ENCODE assay signal across 16 mouse cellular contexts in genomic region chr5:35147963-35148767, GRCm38 (mm10). TPM values are rescaled to one million over a fixed set of nuclear protein-coding genes. Genes with fewer than 3 reads are reported as not detected.
DNase-seq lines count a peak whose midpoint lies in the region; ATAC-seq lines count a peak whose summit lies in the region.
"Had no signal": no experiment of that assay in that cellular context is flagged by ENCODE, and none has a peak within 500 bp of the region (broad histone marks: within the 10 kb centered on the region; RNA-seq: fewer than 3 reads in every experiment).

No protein-coding gene starts in this region.

- H3K9ac ChIP-seq in midbrain, embryonic 14.5 days (replicated peaks; ENCODE audit: low read length): no peak overlapping the region
- H3K9ac ChIP-seq in midbrain, embryonic 11.5 days (ENCODE audit: low read length): no peak overlapping the region
- H3K9ac ChIP-seq in hindbrain, embryonic 14.5 days: no peak overlapping the region
- H3K9ac ChIP-seq: embryonic facial prominence, embryonic 12.5 days; heart, embryonic 12.5 days; intestine, embryonic 15.5 days; kidney, embryonic 15.5 days; midbrain, embryonic 15.5 days had no signal

- ATAC-seq in cerebellum, adult (ENCODE audit: insufficient number of reproducible peaks, low FRiP score, low TSS enrichment): no peak
- ATAC-seq in midbrain, embryonic 14.5 days (ENCODE audit: low FRiP score, low TSS enrichment): no peak
- ATAC-seq in midbrain, embryonic 11.5 days (ENCODE audit: low FRiP score): no peak
- ATAC-seq in hindbrain, embryonic 14.5 days (ENCODE audit: low FRiP score): peak; percentile 56; the same call in 1 of the 2 replicates
- ATAC-seq: CD4-positive, CD25-positive, alpha-beta regulatory T cell, adult 4 months; midbrain, embryonic 15.5 days had no signal

- no peaks in the 10 kb centered on the region for H3K27me3 ChIP-seq in midbrain, embryonic 14.5 days (ENCODE audit: control insufficient read depth, insufficient read depth, low read length)
- no peaks in the 10 kb centered on the region for H3K27me3 ChIP-seq in midbrain, embryonic 11.5 days (ENCODE audit: control insufficient read depth, insufficient read depth, low read length)
- no peaks in the 10 kb centered on the region for H3K27me3 ChIP-seq in hindbrain, embryonic 14.5 days (ENCODE audit: control insufficient read depth, insufficient read depth, low read length)
- H3K27me3 ChIP-seq: heart, embryonic 12.5 days; intestine, embryonic 15.5 days; kidney, embryonic 15.5 days; midbrain, embryonic 15.5 days had no signal

- DNase-seq in cerebellum, adult 11 months: peak; percentile 67
- DNase-seq in midbrain, embryonic 14.5 days: peak; percentile 40
- no peak for DNase-seq in midbrain, embryonic 11.5 days (ENCODE audit: low spot score, missing footprints)
- DNase-seq in cerebellum, postnatal 10 days: peak; percentile 98
- DNase-seq in hindbrain, embryonic 14.5 days (ENCODE audit: low spot score): peak; percentile 51
- DNase-seq in thymus, postnatal 0 days (ENCODE audit: low spot score): no peak
- DNase-seq in frontal cortex, postnatal 36 days (ENCODE audit: low spot score in 2 of 2): no peak
- DNase-seq: lung, adult 2 months had no signal

- no peaks in the 10 kb centered on the region for H3K36me3 ChIP-seq in midbrain, embryonic 14.5 days (ENCODE audit: control insufficient read depth, insufficient read depth, low read length)
- H3K36me3 ChIP-seq in midbrain, embryonic 11.5 days (ENCODE audit: control insufficient read depth, insufficient read depth, low read length): no peaks in the 10 kb centered on the region
- H3K36me3 ChIP-seq in hindbrain, embryonic 14.5 days (replicated peaks; ENCODE audit: control insufficient read depth, insufficient read depth): no peaks in the 10 kb centered on the region
- H3K36me3 ChIP-seq: embryonic facial prominence, embryonic 12.5 days; G1E; heart, embryonic 12.5 days; intestine, embryonic 15.5 days; kidney, embryonic 15.5 days; midbrain, embryonic 15.5 days had no signal

- no peaks in the 10 kb centered on the region for H3K4me1 ChIP-seq in midbrain, embryonic 14.5 days (ENCODE audit: control insufficient read depth, insufficient read depth, low read length)
- H3K4me1 ChIP-seq in midbrain, embryonic 11.5 days (ENCODE audit: control insufficient read depth, insufficient read depth, low read length): no peaks in the 10 kb centered on the region; the same call in 1 of the 2 replicates
- 0 out of 2 replicates have a peak, but pooled peaks cover 9% of the 10 kb centered on the region for H3K4me1 ChIP-seq in hindbrain, embryonic 14.5 days (replicated peaks; ENCODE audit: control insufficient read depth, insufficient read depth, low read length)
- H3K4me1 ChIP-seq: kidney, embryonic 15.5 days had no signal

- 64% methylated on average over 8 of the region's 8 CpGs for WGBS in midbrain, embryonic 14.5 days
- whole genome bisulfite sequencing in midbrain, embryonic 11.5 days: 78% methylated on average over 8 of the region's 8 CpGs
- 43% methylated on average over 8 of the region's 8 CpGs for WGBS in hindbrain, embryonic 14.5 days

- H3K27ac ChIP-seq in midbrain, embryonic 14.5 days (replicated peaks; ENCODE audit: low read depth, low read length): no peak overlapping the region
- H3K27ac ChIP-seq in midbrain, embryonic 11.5 days (ENCODE audit: low read depth, low read length): no peak overlapping the region
- H3K27ac ChIP-seq in hindbrain, embryonic 14.5 days: peak overlapping the region; percentile 9; the same call in 1 of the 2 replicates
- H3K27ac ChIP-seq: embryonic facial prominence, embryonic 12.5 days; intestine, embryonic 15.5 days; kidney, embryonic 15.5 days; midbrain, embryonic 15.5 days had no signal

- no peak overlapping the region for H3K4me3 ChIP-seq in midbrain, embryonic 14.5 days (replicated peaks; ENCODE audit: low read depth, low read length)
- H3K4me3 ChIP-seq in midbrain, embryonic 11.5 days (ENCODE audit: low read depth, low read length): no peak overlapping the region
- no peak overlapping the region for H3K4me3 ChIP-seq in hindbrain, embryonic 14.5 days (replicated peaks; ENCODE audit: low read length)
- H3K4me3 ChIP-seq: embryonic facial prominence, embryonic 12.5 days; heart, embryonic 12.5 days; intestine, embryonic 15.5 days; kidney, embryonic 15.5 days; midbrain, embryonic 15.5 days had no signal

- H3K9me3 ChIP-seq in midbrain, embryonic 14.5 days (ENCODE audit: control insufficient read depth, low read length): 0 out of 2 replicates have a peak, but pooled peaks cover 3% of the 10 kb centered on the region
- H3K9me3 ChIP-seq in midbrain, embryonic 11.5 days (ENCODE audit: control insufficient read depth, low read length): no peaks in the 10 kb centered on the region
- H3K9me3 ChIP-seq in hindbrain, embryonic 14.5 days (ENCODE audit: control insufficient read depth, low read length): no peaks in the 10 kb centered on the region
- H3K9me3 ChIP-seq: intestine, embryonic 15.5 days; kidney, embryonic 15.5 days; midbrain, embryonic 15.5 days had no signal

- H3K4me2 ChIP-seq in midbrain, embryonic 14.5 days (ENCODE audit: low read length): no peak overlapping the region
- H3K4me2 ChIP-seq in midbrain, embryonic 11.5 days: no peak overlapping the region
- no peak overlapping the region for H3K4me2 ChIP-seq in hindbrain, embryonic 14.5 days (replicated peaks)
- H3K4me2 ChIP-seq: embryonic facial prominence, embryonic 12.5 days; heart, embryonic 12.5 days; intestine, embryonic 15.5 days; kidney, embryonic 15.5 days; midbrain, embryonic 15.5 days had no signal

RNA-seq across cellular contexts. Expression of gene Lrpap1, which starts 42.6 kb away (rescaled TPM):
- 132 and 136 TPM in 2 replicates for polyA plus RNA-seq in midbrain, embryonic 14.5 days (2014; fragmentation: Nextera tagmentation; extraction: Ambion mirVana)
- 95.5 and 105 TPM in 2 replicates for polyA plus RNA-seq in midbrain, embryonic 11.5 days (2014; fragmentation: Nextera tagmentation; extraction: Ambion mirVana)
- polyA plus RNA-seq in hindbrain, embryonic 14.5 days (2014; fragmentation: Nextera tagmentation; extraction: Ambion mirVana): 150 and 160 TPM in 2 replicates
- 76.2 and 89.0 TPM in 2 replicates for polyA plus RNA-seq in thymus, postnatal 0 days (2015; fragmentation: Nextera tagmentation; extraction: Ambion mirVana)

Comparison
In these comparisons a context has a peak if more than half of its experiments do, and no peak if none do; other contexts are left out.
1. DNase-seq: peak in cerebellum, adult 11 months (single experiment), midbrain, embryonic 14.5 days (single experiment), cerebellum, postnatal 10 days (2 of 2) and hindbrain, embryonic 14.5 days (single experiment); none in midbrain, embryonic 11.5 days (single experiment), thymus, postnatal 0 days (single experiment) and frontal cortex, postnatal 36 days (0 of 2).